Mouse (Mus musculus) MEL (cell line): ENCODE measurements at regions not wholly inside any gene's neighbourhood (a gene's known extent, or its start where the extent isn't known, plus 50 kb on each side); places are given as distances from the start of the nearest gene placed in this dataset.

Source experiments
- MEF2A ChIP-seq: IDR thresholded peaks from 2 replicates; pipeline ENCODE4 v1.6.1; 2014; ENCODE audit warnings: low read depth, mild to moderate bottlenecking, inconsistent platforms, low read length, improper control_type of control experiment; ENCODE audit not compliant: poor library complexity, insufficient replicate concordance, severe bottlenecking; ENCODE audit errors: extremely low read depth
- USF1 ChIP-seq: IDR thresholded peaks from 2 replicates; pipeline ENCODE4 v1.6.1; 2014; ENCODE audit warnings: low read depth, mild to moderate bottlenecking, inconsistent platforms, low read length, improper control_type of control experiment, moderate library complexity
- USF2 ChIP-seq, 2 experiments: IDR thresholded peaks; 2 replicates each; pipeline ENCODE4 v1.6.1; 2011 to 2012; ENCODE audit warnings: improper control_type of control experiment in 2 of 2, low read length in 2 of 2, borderline replicate concordance in 1 of 2, inconsistent platforms in 1 of 2, low read depth in 1 of 2, mild to moderate bottlenecking in 1 of 2; ENCODE audit not compliant: insufficient read depth in 1 of 2

- TF ChIP-seq USF2 (IDR thresholded peaks at IDR 0.05; ENCODE audit: borderline replicate concordance in 1 of 2, insufficient read depth in 1 of 2, low read depth in 1 of 2, low read length in 2 of 2) = no peak
- no peak for TF ChIP-seq MEF2A
- TF ChIP-seq USF1 = no peak
These were observed 161.2 kb upstream of the Sox2 start for GRCm38 (mm10) chr3:34489008-34489407.
